Mouse (Mus musculus) CH12.LX (cell line): ENCODE data around the gene Ugt3a1.

Experiments used
- CTCF ChIP-seq, 2 experiments: IDR thresholded peaks in 1 of 2; conservative IDR thresholded peaks in 1 of 2; 2 replicates each; pipeline ENCODE4 v1.5.1; 2011 to 2012; ENCODE audit warnings: low read depth in 2 of 2, low read length in 2 of 2, improper control_type of control experiment in 1 of 2, inconsistent platforms in 1 of 2, mild to moderate bottlenecking in 1 of 2, moderate library complexity in 1 of 2
- MAZ ChIP-seq: IDR thresholded peaks from 2 replicates; pipeline ENCODE4 v1.6.1; 2012; ENCODE audit warnings: low read depth, mild to moderate bottlenecking, inconsistent platforms, low read length, improper control_type of control experiment, moderate library complexity
- PAX5 ChIP-seq: IDR thresholded peaks from 2 replicates; pipeline ENCODE4 v1.6.1; 2012; ENCODE audit warnings: low read length, inconsistent platforms, mixed read lengths
- POLR2A ChIP-seq: IDR thresholded peaks from 2 replicates; pipeline ENCODE4 v1.6.1; 2011; ENCODE audit warnings: low read depth, mild to moderate bottlenecking, improper control_type of control experiment, low read length
- SIN3A ChIP-seq: IDR thresholded peaks from 2 replicates; pipeline ENCODE4 v1.6.1; 2012; ENCODE audit warnings: low read length, improper control_type of control experiment, inconsistent platforms
- TCF12 ChIP-seq: IDR thresholded peaks from 2 replicates; pipeline ENCODE4 v1.6.1; 2014; ENCODE audit warnings: low read depth, mild to moderate bottlenecking, inconsistent platforms, low read length, improper control_type of control experiment
- UBTF ChIP-seq: IDR thresholded peaks from 2 replicates; pipeline ENCODE4 v1.6.1; 2012; ENCODE audit warnings: low read depth, mild to moderate bottlenecking, inconsistent platforms, low read length, improper control_type of control experiment, moderate library complexity
- USF2 ChIP-seq: conservative IDR thresholded peaks from 2 replicates; pipeline ENCODE4 v1.6.1; 2011; ENCODE audit warnings: low read depth, low read length, improper control_type of control experiment
- ZC3H11A ChIP-seq: IDR thresholded peaks from 2 replicates; pipeline ENCODE4 v1.6.1; 2012; ENCODE audit warnings: low read depth, mild to moderate bottlenecking, inconsistent platforms, low read length, improper control_type of control experiment

GRCm38 (mm10) chr15:9305978-9306692 lies 29.4 kb downstream of the Ugt3a1 start:
- TF ChIP-seq ZC3H11A (no peak), PAX5 (no peak), CTCF (conservative IDR thresholded peaks at IDR 0.05 in 1 of 2, IDR thresholded peaks at IDR 0.05 in 1 of 2; ENCODE audit: low read depth in 2 of 2, low read length in 2 of 2) (no peak), MAZ (no peak), UBTF (no peak), POLR2A (no peak), TCF12 (no peak), SIN3A (no peak), USF2 (no peak)
